Comparison of ENCODE assay signal across 7 mouse cellular contexts in genomic region chr7:27233300-27233699, GRCm38 (mm10). TPM values are rescaled to one million over a fixed set of nuclear protein-coding genes. Genes with fewer than 3 reads are reported as not detected.
A peak's percentile ranks its signal among the peaks of the same experiment; 100 is the strongest.
DNase-seq lines count a peak whose midpoint lies in the region; ATAC-seq and TF ChIP-seq lines count a peak whose summit lies in the region.

No protein-coding gene starts in this region.

- 0% methylated on average over 6 of the region's 6 CpGs for WGBS in lung, embryonic 14.5 days
- 4% methylated on average over 6 of the region's 6 CpGs for WGBS in embryonic facial prominence, embryonic 15.5 days
- 5% methylated on average over 5 of the region's 6 CpGs for WGBS in intestine, embryonic 15.5 days
- 4% methylated on average over 6 of the region's 6 CpGs for WGBS in neural tube, embryonic 13.5 days

- H3K4me1 ChIP-seq in lung, embryonic 14.5 days (ENCODE audit: insufficient read depth): no peaks in the 10 kb centered on the region
- peaks cover 27% of the 10 kb centered on the region for H3K4me1 ChIP-seq in embryonic facial prominence, embryonic 15.5 days
- peaks cover 21% of the 10 kb centered on the region for H3K4me1 ChIP-seq in intestine, embryonic 15.5 days (replicated peaks)
- H3K4me1 ChIP-seq in neural tube, embryonic 13.5 days (replicated peaks): peaks cover 23% of the 10 kb centered on the region

- H3K27me3 ChIP-seq in lung, embryonic 14.5 days (ENCODE audit: insufficient read depth, low read length): no peaks in the 10 kb centered on the region
- no peaks in the 10 kb centered on the region for H3K27me3 ChIP-seq in embryonic facial prominence, embryonic 15.5 days
- no peaks in the 10 kb centered on the region for H3K27me3 ChIP-seq in intestine, embryonic 15.5 days (replicated peaks)
- no peaks in the 10 kb centered on the region for H3K27me3 ChIP-seq in neural tube, embryonic 13.5 days

- ATAC-seq in lung, embryonic 14.5 days (ENCODE audit: insufficient read depth): peak; percentile 36; the same call in 1 of the 2 replicates
- no peak for ATAC-seq in embryonic facial prominence, embryonic 15.5 days (ENCODE audit: insufficient number of reproducible peaks, low FRiP score, low TSS enrichment, low read depth)
- ATAC-seq in intestine, embryonic 15.5 days: peak; percentile 28; the same call in 1 of the 2 replicates
- peak; percentile 56 for ATAC-seq in neural tube, embryonic 13.5 days (ENCODE audit: low read depth)

- no peak for TF ChIP-seq CTCF in lung, embryonic 14.5 days (IDR thresholded peaks at IDR 0.05; ENCODE audit: low read depth)

- peak overlapping the region; percentile 51 for H3K4me3 ChIP-seq in lung, embryonic 14.5 days (ENCODE audit: low read depth, low read length)
- H3K4me3 ChIP-seq in embryonic facial prominence, embryonic 15.5 days (replicated peaks): peak overlapping the region; percentile 64
- H3K4me3 ChIP-seq in intestine, embryonic 15.5 days (replicated peaks): peak overlapping the region; percentile 66
- H3K4me3 ChIP-seq in neural tube, embryonic 13.5 days: peak overlapping the region; percentile 57

- peak overlapping the region; percentile 82 for H3K27ac ChIP-seq in lung, embryonic 14.5 days (ENCODE audit: low read depth)
- peak overlapping the region; percentile 78 for H3K27ac ChIP-seq in embryonic facial prominence, embryonic 15.5 days (replicated peaks)
- H3K27ac ChIP-seq in intestine, embryonic 15.5 days: peak overlapping the region; percentile 40; the same call in 1 of the 2 replicates
- H3K27ac ChIP-seq in neural tube, embryonic 13.5 days (replicated peaks): peak overlapping the region; percentile 84

- DNase-seq in lung, embryonic 14.5 days: no peak
- no peak for DNase-seq in lung, postnatal 10 days
- DNase-seq in adrenal gland, postnatal 14 days: no peak
- DNase-seq in gastrocnemius, postnatal 10 days: no peak

- H3K36me3 ChIP-seq in lung, embryonic 14.5 days (ENCODE audit: insufficient read depth): 0 out of 2 replicates have a peak, but pooled peaks cover 3% of the 10 kb centered on the region
- H3K36me3 ChIP-seq in embryonic facial prominence, embryonic 15.5 days: peaks cover 11% of the 10 kb centered on the region; the same call in 1 of the 2 replicates
- H3K36me3 ChIP-seq in intestine, embryonic 15.5 days: 0 out of 2 replicates have a peak, but pooled peaks cover 2% of the 10 kb centered on the region
- peaks cover 15% of the 10 kb centered on the region; the same call in 1 of the 2 replicates for H3K36me3 ChIP-seq in neural tube, embryonic 13.5 days

- H3K9ac ChIP-seq in lung, embryonic 14.5 days: peak overlapping the region; percentile 58
- peak overlapping the region; percentile 39 for H3K9ac ChIP-seq in embryonic facial prominence, embryonic 15.5 days
- H3K9ac ChIP-seq in intestine, embryonic 15.5 days: peak overlapping the region; percentile 59
- H3K9ac ChIP-seq in neural tube, embryonic 13.5 days: peak overlapping the region; percentile 73

- no peaks in the 10 kb centered on the region for H3K9me3 ChIP-seq in lung, embryonic 14.5 days (ENCODE audit: low read depth, low read length)
- no peaks in the 10 kb centered on the region for H3K9me3 ChIP-seq in embryonic facial prominence, embryonic 15.5 days (replicated peaks)
- H3K9me3 ChIP-seq in intestine, embryonic 15.5 days: no peaks in the 10 kb centered on the region
- H3K9me3 ChIP-seq in neural tube, embryonic 13.5 days: no peaks in the 10 kb centered on the region

- peak overlapping the region; percentile 81 for H3K4me2 ChIP-seq in lung, embryonic 14.5 days
- peak overlapping the region; percentile 85 for H3K4me2 ChIP-seq in embryonic facial prominence, embryonic 15.5 days (replicated peaks)
- peak overlapping the region; percentile 79 for H3K4me2 ChIP-seq in intestine, embryonic 15.5 days (replicated peaks)
- H3K4me2 ChIP-seq in neural tube, embryonic 13.5 days: peak overlapping the region; percentile 77

RNA-seq across cellular contexts. Expression of gene Coq8b, which starts 0.5 kb away (rescaled TPM):
- polyA plus RNA-seq in lung, embryonic 14.5 days (2014; fragmentation: Nextera tagmentation; extraction: Ambion mirVana): 12.8 and 13.7 TPM in 2 replicates
- polyA plus RNA-seq in embryonic facial prominence, embryonic 15.5 days (2015; fragmentation: Nextera tagmentation; extraction: Ambion mirVana): 23.0 and 27.1 TPM in 2 replicates
- 21.3 and 21.4 TPM in 2 replicates for polyA plus RNA-seq in intestine, embryonic 15.5 days (2015; fragmentation: Nextera tagmentation; extraction: Ambion mirVana)
- 22.2 and 22.6 TPM in 2 replicates for polyA plus RNA-seq in neural tube, embryonic 13.5 days (2015; fragmentation: Nextera tagmentation; extraction: Ambion mirVana)
- 44.2 and 44.8 TPM in 2 replicates for total RNA-seq in adrenal gland, postnatal 14 days (2021)
- total RNA-seq in gastrocnemius, postnatal 10 days (2021): 1 to 10 TPM; 4.2 to 6.4 TPM

RNA-seq across cellular contexts. Expression of gene Itpkc, which starts 4.8 kb away (rescaled TPM):
- 5.4 and 5.9 TPM in 2 replicates for polyA plus RNA-seq in lung, embryonic 14.5 days (2014; fragmentation: Nextera tagmentation; extraction: Ambion mirVana)
- polyA plus RNA-seq in embryonic facial prominence, embryonic 15.5 days (2015; fragmentation: Nextera tagmentation; extraction: Ambion mirVana): 11.6 and 13.5 TPM in 2 replicates
- 8.8 and 9.4 TPM in 2 replicates for polyA plus RNA-seq in intestine, embryonic 15.5 days (2015; fragmentation: Nextera tagmentation; extraction: Ambion mirVana)
- 5.1 and 7.5 TPM in 2 replicates for polyA plus RNA-seq in neural tube, embryonic 13.5 days (2015; fragmentation: Nextera tagmentation; extraction: Ambion mirVana)
- 8.6 and 9.6 TPM in 2 replicates for total RNA-seq in adrenal gland, postnatal 14 days (2021)
- 1 to 10 TPM; 4.3 to 6.3 TPM for total RNA-seq in gastrocnemius, postnatal 10 days (2021)

RNA-seq across cellular contexts. Expression of gene Numbl, which starts 24.9 kb away (rescaled TPM):
- polyA plus RNA-seq in lung, embryonic 14.5 days (2014; fragmentation: Nextera tagmentation; extraction: Ambion mirVana): 15.2 and 16.2 TPM in 2 replicates
- 48.7 and 49.3 TPM in 2 replicates for polyA plus RNA-seq in embryonic facial prominence, embryonic 15.5 days (2015; fragmentation: Nextera tagmentation; extraction: Ambion mirVana)
- 16.2 and 16.5 TPM in 2 replicates for polyA plus RNA-seq in intestine, embryonic 15.5 days (2015; fragmentation: Nextera tagmentation; extraction: Ambion mirVana)
- 52.8 and 55.3 TPM in 2 replicates for polyA plus RNA-seq in neural tube, embryonic 13.5 days (2015; fragmentation: Nextera tagmentation; extraction: Ambion mirVana)
- 8.7 and 11.9 TPM in 2 replicates for total RNA-seq in adrenal gland, postnatal 14 days (2021)
- total RNA-seq in gastrocnemius, postnatal 10 days (2021): 10 to 100 TPM; 14.7 to 17.0 TPM

RNA-seq across cellular contexts. Expression of gene Snrpa, which starts 37.2 kb away (rescaled TPM):
- 293 and 320 TPM in 2 replicates for polyA plus RNA-seq in lung, embryonic 14.5 days (2014; fragmentation: Nextera tagmentation; extraction: Ambion mirVana)
- 238 and 242 TPM in 2 replicates for polyA plus RNA-seq in embryonic facial prominence, embryonic 15.5 days (2015; fragmentation: Nextera tagmentation; extraction: Ambion mirVana)
- 223 and 249 TPM in 2 replicates for polyA plus RNA-seq in intestine, embryonic 15.5 days (2015; fragmentation: Nextera tagmentation; extraction: Ambion mirVana)
- 206 and 216 TPM in 2 replicates for polyA plus RNA-seq in neural tube, embryonic 13.5 days (2015; fragmentation: Nextera tagmentation; extraction: Ambion mirVana)
- total RNA-seq in adrenal gland, postnatal 14 days (2021): 88.3 and 90.9 TPM in 2 replicates
- total RNA-seq in gastrocnemius, postnatal 10 days (2021): 10 to 100 TPM; 38.8 to 42.1 TPM

RNA-seq across cellular contexts. Expression of gene BC024978, which starts 37.7 kb away (rescaled TPM):
- 3.2 and 3.8 TPM in 2 replicates for polyA plus RNA-seq in lung, embryonic 14.5 days (2014; fragmentation: Nextera tagmentation; extraction: Ambion mirVana)
- polyA plus RNA-seq in embryonic facial prominence, embryonic 15.5 days (2015; fragmentation: Nextera tagmentation; extraction: Ambion mirVana): 3.9 and 4.3 TPM in 2 replicates
- 3.0 and 3.2 TPM in 2 replicates for polyA plus RNA-seq in intestine, embryonic 15.5 days (2015; fragmentation: Nextera tagmentation; extraction: Ambion mirVana)
- 3.4 and 4.0 TPM in 2 replicates for polyA plus RNA-seq in neural tube, embryonic 13.5 days (2015; fragmentation: Nextera tagmentation; extraction: Ambion mirVana)
- total RNA-seq in adrenal gland, postnatal 14 days (2021): 22.9 and 23.0 TPM in 2 replicates
- 10 to 100 TPM in 1 of 2 experiments, 1 to 10 TPM in 1; 9.2 to 13.3 TPM for total RNA-seq in gastrocnemius, postnatal 10 days (2021)
